Mouse (Mus musculus): ENCODE measurements around the gene Irf6. TPM values are rescaled to one million over a fixed set of nuclear protein-coding genes. Genes with fewer than 3 reads are reported as not detected.
A peak's percentile ranks its signal among the peaks of the same experiment; 100 is the strongest.

Irf6 gene
- 0.70 and 6.3 TPM in 2 replicates for polyA plus RNA-seq (2015; fragmentation: Nextera tagmentation; extraction: Ambion mirVana)

GRCm38 (mm10) chr1:193152872-193153271 is at the start of gene Irf6:
Gene Irf6, plus strand, starts transcription at chr1:193153111.
- Histone ChIP-seq H3K9ac (replicated peaks) (no peak within 1 kb of the TSS), H3K4me1 (peaks cover 6% of the 10 kb centered on the region), H3K4me3 (replicated peaks) (peak within 1 kb of the TSS; percentile 27), H3K27me3 (replicated peaks) (peaks cover 54% of the 10 kb centered on the region), H3K4me2 (peak within 1 kb of the TSS; percentile 51), H3K36me3 (no peaks in the 10 kb centered on the region), H3K9me3 (replicated peaks) (no peaks in the 10 kb centered on the region), H3K27ac (replicated peaks) (no peak within 1 kb of the TSS)
- 2% methylated on average over 30 of the region's 30 CpGs for WGBS
- no peak for ATAC-seq (ENCODE audit: low FRiP score)

- H3K9ac ChIP-seq (replicated peaks), result no peak overlapping the region
- no peak overlapping the region for H3K27ac ChIP-seq (replicated peaks)
- ATAC-seq (ENCODE audit: low FRiP score), result no peak
- H3K4me1 ChIP-seq, result no peaks in the 10 kb centered on the region
- peaks cover 98% of the 10 kb centered on the region for H3K36me3 ChIP-seq
- H3K27me3 ChIP-seq (replicated peaks), result no peaks in the 10 kb centered on the region
- no peaks in the 10 kb centered on the region for H3K9me3 ChIP-seq (replicated peaks)
- no peak overlapping the region for H3K4me3 ChIP-seq (replicated peaks)
- WGBS, result 97% methylated on average over 9 of the region's 9 CpGs
- no peak overlapping the region for H3K4me2 ChIP-seq
Measured at GRCm38 (mm10) chr1:193112093-193112492, 40.8 kb upstream of the Irf6 start.

GRCm38 (mm10) chr1:193122793-193123192 is 30.1 kb upstream of the Irf6 start:
- peaks cover 77% of the 10 kb centered on the region for H3K36me3 ChIP-seq
- no peak for ATAC-seq (ENCODE audit: low FRiP score)
- no peak overlapping the region for H3K27ac ChIP-seq (replicated peaks)
- no peaks in the 10 kb centered on the region for H3K9me3 ChIP-seq (replicated peaks)
- H3K4me2 ChIP-seq, result no peak overlapping the region
- no peak overlapping the region for H3K4me3 ChIP-seq (replicated peaks)
- no peak overlapping the region for H3K9ac ChIP-seq (replicated peaks)
- 97% methylated on average over 7 of the region's 7 CpGs for WGBS
- peaks cover under 1% of the 10 kb centered on the region for H3K4me1 ChIP-seq
- no peaks in the 10 kb centered on the region for H3K27me3 ChIP-seq (replicated peaks)

- 90% methylated on average over 6 of the region's 6 CpGs for WGBS
- Histone ChIP-seq H3K36me3 (peaks cover 75% of the 10 kb centered on the region), H3K27ac (replicated peaks) (no peak overlapping the region), H3K4me3 (replicated peaks) (no peak overlapping the region), H3K9me3 (replicated peaks) (no peaks in the 10 kb centered on the region), H3K9ac (replicated peaks) (no peak overlapping the region), H3K4me2 (no peak overlapping the region), H3K4me1 (peaks cover 5% of the 10 kb centered on the region), H3K27me3 (replicated peaks) (no peaks in the 10 kb centered on the region)
- ATAC-seq (ENCODE audit: low FRiP score), result no peak
Measured at GRCm38 (mm10) chr1:193123290-193123689, 29.6 kb upstream of the Irf6 start.

- H3K36me3 ChIP-seq, result peaks cover 52% of the 10 kb centered on the region
- 69% methylated on average over 4 of the region's 4 CpGs for WGBS
- ATAC-seq (ENCODE audit: low FRiP score), result no peak
Measured at GRCm38 (mm10) chr1:193125835-193126234, 27.1 kb upstream of the Irf6 start.

GRCm38 (mm10) chr1:193128055-193128454 is 24.9 kb upstream of the Irf6 start:
- no peak for ATAC-seq (ENCODE audit: low FRiP score)
- no peaks in the 10 kb centered on the region for H3K9me3 ChIP-seq (replicated peaks)
- H3K9ac ChIP-seq (replicated peaks), result no peak overlapping the region
- no peaks in the 10 kb centered on the region for H3K27me3 ChIP-seq (replicated peaks)
- H3K4me1 ChIP-seq, result peaks cover 14% of the 10 kb centered on the region
- peaks cover 30% of the 10 kb centered on the region for H3K36me3 ChIP-seq
- H3K4me2 ChIP-seq, result no peak overlapping the region
- H3K27ac ChIP-seq (replicated peaks), result no peak overlapping the region
- no peak overlapping the region for H3K4me3 ChIP-seq (replicated peaks)
- WGBS, result 93% methylated on average over 6 of the region's 6 CpGs

More at GRCm38 (mm10) chr1:193125835-193126234, 27.1 kb upstream of the Irf6 start:
- no peak overlapping the region for H3K4me3 ChIP-seq (replicated peaks)
- no peaks in the 10 kb centered on the region for H3K9me3 ChIP-seq (replicated peaks)
- H3K9ac ChIP-seq (replicated peaks), result no peak overlapping the region
- H3K27ac ChIP-seq (replicated peaks), result no peak overlapping the region
- no peaks in the 10 kb centered on the region for H3K27me3 ChIP-seq (replicated peaks)
- H3K4me2 ChIP-seq, result no peak overlapping the region
- peaks cover 14% of the 10 kb centered on the region for H3K4me1 ChIP-seq

GRCm38 (mm10) chr1:193129321-193129720 is 23.6 kb upstream of the Irf6 start:
- peak overlapping the region; percentile 77 for H3K4me3 ChIP-seq (replicated peaks)
- WGBS, result 28% methylated on average over 5 of the region's 5 CpGs
- H3K36me3 ChIP-seq, result peaks cover 17% of the 10 kb centered on the region
- peak overlapping the region; percentile 65 for H3K4me2 ChIP-seq
- H3K9ac ChIP-seq (replicated peaks), result peak overlapping the region; percentile 82
- H3K27me3 ChIP-seq (replicated peaks), result no peaks in the 10 kb centered on the region
- H3K9me3 ChIP-seq (replicated peaks), result no peaks in the 10 kb centered on the region
- H3K27ac ChIP-seq (replicated peaks), result no peak overlapping the region
- peaks cover 14% of the 10 kb centered on the region for H3K4me1 ChIP-seq
- no peak for ATAC-seq (ENCODE audit: low FRiP score)

GRCm38 (mm10) chr1:193129786-193130455 is 23.0 kb upstream of the Irf6 start, which contains the start of gene Diexf:
Gene Diexf, minus strand, starts transcription at chr1:193130272.
- peak within 1 kb of the TSS; percentile 77 for H3K4me3 ChIP-seq (replicated peaks)
- peak within 1 kb of the TSS; percentile 65 for H3K4me2 ChIP-seq
- H3K27me3 ChIP-seq (replicated peaks), result no peaks in the 10 kb centered on the region
- H3K9ac ChIP-seq (replicated peaks), result peak within 1 kb of the TSS; percentile 82
- H3K9me3 ChIP-seq (replicated peaks), result no peaks in the 10 kb centered on the region
- H3K36me3 ChIP-seq, result peaks cover 15% of the 10 kb centered on the region
- peaks cover 14% of the 10 kb centered on the region for H3K4me1 ChIP-seq
- ATAC-seq (ENCODE audit: low FRiP score), result peak; percentile 93
- WGBS, result 1% methylated on average over 61 of the region's 61 CpGs
- H3K27ac ChIP-seq (replicated peaks), result peak within 1 kb of the TSS; percentile 73

GRCm38 (mm10) chr1:193130456-193130825 is 22.5 kb upstream of the Irf6 start:
- H3K27me3 ChIP-seq (replicated peaks), result no peaks in the 10 kb centered on the region
- peak overlapping the region; percentile 73 for H3K27ac ChIP-seq (replicated peaks)
- peaks cover 14% of the 10 kb centered on the region for H3K4me1 ChIP-seq
- H3K9me3 ChIP-seq (replicated peaks), result no peaks in the 10 kb centered on the region
- H3K4me3 ChIP-seq (replicated peaks), result peak overlapping the region; percentile 77
- peaks cover 15% of the 10 kb centered on the region for H3K36me3 ChIP-seq
- WGBS, result 21% methylated on average over 11 of the region's 11 CpGs
- peak; percentile 68 for ATAC-seq (ENCODE audit: low FRiP score)
- peak overlapping the region; percentile 55 for H3K4me2 ChIP-seq
- H3K9ac ChIP-seq (replicated peaks), result peak overlapping the region; percentile 45

- peak overlapping the region; percentile 55 for H3K4me2 ChIP-seq
- no peaks in the 10 kb centered on the region for H3K27me3 ChIP-seq (replicated peaks)
- H3K4me3 ChIP-seq (replicated peaks), result peak overlapping the region; percentile 77
- peak; percentile 12; the same call in 1 of the 2 replicates for ATAC-seq (ENCODE audit: low FRiP score)
- H3K9ac ChIP-seq (replicated peaks), result no peak overlapping the region
- H3K36me3 ChIP-seq, result peaks cover 15% of the 10 kb centered on the region
- peak overlapping the region; percentile 73 for H3K27ac ChIP-seq (replicated peaks)
- WGBS, result 85% methylated on average over 8 of the region's 8 CpGs
- H3K9me3 ChIP-seq (replicated peaks), result no peaks in the 10 kb centered on the region
- H3K4me1 ChIP-seq, result peaks cover 14% of the 10 kb centered on the region
Measured at GRCm38 (mm10) chr1:193130839-193131238, 22.1 kb upstream of the Irf6 start.

- Histone ChIP-seq H3K27ac (replicated peaks) (no peak overlapping the region), H3K4me2 (no peak overlapping the region), H3K27me3 (replicated peaks) (no peaks in the 10 kb centered on the region), H3K4me3 (replicated peaks) (no peak overlapping the region), H3K9ac (replicated peaks) (no peak overlapping the region), H3K9me3 (replicated peaks) (no peaks in the 10 kb centered on the region), H3K36me3 (peaks cover 15% of the 10 kb centered on the region), H3K4me1 (peaks cover 14% of the 10 kb centered on the region)
- no peak for ATAC-seq (ENCODE audit: low FRiP score)
- WGBS, result 62% methylated on average over 6 of the region's 6 CpGs
Measured at GRCm38 (mm10) chr1:193131311-193131948, 21.5 kb upstream of the Irf6 start.

- peaks cover 14% of the 10 kb centered on the region for H3K4me1 ChIP-seq
- H3K4me2 ChIP-seq, result no peak overlapping the region
- no peak overlapping the region for H3K4me3 ChIP-seq (replicated peaks)
- no peak for ATAC-seq (ENCODE audit: low FRiP score)
- no peaks in the 10 kb centered on the region for H3K27me3 ChIP-seq (replicated peaks)
- no peak overlapping the region for H3K9ac ChIP-seq (replicated peaks)
- peaks cover 6% of the 10 kb centered on the region for H3K36me3 ChIP-seq
- no peaks in the 10 kb centered on the region for H3K9me3 ChIP-seq (replicated peaks)
- no peak overlapping the region for H3K27ac ChIP-seq (replicated peaks)
Measured at GRCm38 (mm10) chr1:193132385-193132784, 20.5 kb upstream of the Irf6 start.
